Comparison of ENCODE assay signal across 8 mouse cellular contexts in the genomic region with DNA sequence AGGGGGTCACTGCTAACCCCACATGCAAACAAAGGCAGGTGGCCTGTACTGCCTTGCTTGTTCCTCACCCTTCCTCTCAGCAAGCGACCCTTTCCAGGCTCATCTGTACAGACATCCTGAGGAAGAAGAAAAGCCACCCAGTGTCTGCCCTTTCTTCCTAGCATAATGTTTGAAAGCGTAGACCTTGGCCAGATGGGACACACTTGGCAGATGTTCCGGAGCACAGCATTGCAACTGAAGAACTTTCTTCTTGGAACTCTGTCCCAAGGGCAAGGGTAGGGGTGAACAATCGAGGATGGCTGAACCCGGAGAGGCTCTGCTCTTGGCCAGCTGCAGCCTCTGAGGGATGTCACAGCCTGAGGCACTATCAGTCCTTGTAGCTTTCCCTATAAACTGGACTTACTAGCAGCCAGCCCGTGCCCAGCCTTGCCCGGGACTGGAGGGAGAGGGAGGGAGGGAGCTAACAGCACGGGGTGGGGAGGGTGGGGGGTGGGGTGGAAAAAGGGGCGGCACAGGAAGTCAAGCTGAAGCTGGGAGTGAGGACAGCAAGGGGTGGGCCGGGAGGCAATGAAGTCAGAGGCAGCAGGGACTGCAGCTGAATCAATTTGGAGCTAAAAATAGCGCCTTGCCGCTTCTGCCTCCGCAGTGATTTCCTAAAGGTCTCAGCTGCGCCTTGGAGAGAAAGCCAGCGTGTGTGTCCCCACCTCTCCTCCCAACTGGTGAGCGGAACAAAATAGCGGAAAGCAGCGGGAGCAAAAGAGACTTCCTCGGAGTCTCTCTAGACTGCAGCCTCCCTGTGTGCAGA.
DNase-seq lines count a peak whose midpoint lies in the region; ATAC-seq and TF ChIP-seq lines count a peak whose summit lies in the region.

No protein-coding gene starts in this region.

- TF ChIP-seq CTCF in liver, adult 2 months (IDR thresholded peaks at IDR 0.05; ENCODE audit: low read depth, low read length): no peak

- H3K79me2 ChIP-seq in liver, adult 2 months (ENCODE audit: control insufficient read depth, insufficient read depth, low read length): no peaks in the 10 kb centered on the region

- ATAC-seq in forebrain, embryonic 13.5 days: peak; percentile 96
- peak; percentile 99 for ATAC-seq in heart, embryonic 15.5 days (replicated peaks; ENCODE audit: insufficient number of reproducible peaks, insufficient read depth, low FRiP score, low read depth)
- ATAC-seq in neural tube, embryonic 11.5 days (ENCODE audit: insufficient read depth, low FRiP score, low TSS enrichment): peak; percentile 90

- no peak for TF ChIP-seq POLR2A in liver, adult 2 months (IDR thresholded peaks at IDR 0.05; ENCODE audit: extremely low read depth, insufficient read depth, low read length)

- H3K9ac ChIP-seq in forebrain, embryonic 13.5 days: peak overlapping the region; percentile 62
- peak overlapping the region; percentile 64 for H3K9ac ChIP-seq in heart, embryonic 15.5 days
- H3K9ac ChIP-seq in liver, adult 2 months (ENCODE audit: low read depth, low read length): peak overlapping the region; percentile 18; the same call in 1 of the 2 replicates
- H3K9ac ChIP-seq in neural tube, embryonic 11.5 days (ENCODE audit: low read length): peak overlapping the region; percentile 57

- H3K9me3 ChIP-seq in forebrain, embryonic 13.5 days (replicated peaks): no peaks in the 10 kb centered on the region
- H3K9me3 ChIP-seq in heart, embryonic 15.5 days (replicated peaks): no peaks in the 10 kb centered on the region
- no peaks in the 10 kb centered on the region for H3K9me3 ChIP-seq in neural tube, embryonic 11.5 days (ENCODE audit: control insufficient read depth, low read length)

- peak overlapping the region; percentile 79 for H3K27ac ChIP-seq in forebrain, embryonic 13.5 days
- H3K27ac ChIP-seq in heart, embryonic 15.5 days: peak overlapping the region; percentile 94
- H3K27ac ChIP-seq in liver, adult 2 months (replicated peaks; ENCODE audit: insufficient read depth, low read depth, low read length): peak overlapping the region; percentile 22; the same call in 1 of the 2 replicates
- peak overlapping the region; percentile 74 for H3K27ac ChIP-seq in neural tube, embryonic 11.5 days (ENCODE audit: low read depth, low read length)

- peak overlapping the region; percentile 35 for H3K4me3 ChIP-seq in forebrain, embryonic 13.5 days
- peak overlapping the region; percentile 54 for H3K4me3 ChIP-seq in heart, embryonic 15.5 days
- H3K4me3 ChIP-seq in liver, adult 2 months (ENCODE audit: insufficient read depth, low read depth, low read length): peak overlapping the region; percentile 9; the same call in 1 of the 2 replicates
- peak overlapping the region; percentile 27 for H3K4me3 ChIP-seq in neural tube, embryonic 11.5 days (ENCODE audit: low read depth, low read length)

- DNase-seq in thymus, postnatal 25 days: peak; percentile 1
- no peak for DNase-seq in thymus, postnatal 10 days (ENCODE audit: low spot score in 2 of 2)
- peak; percentile 74 for DNase-seq in kidney, postnatal 14 days
- DNase-seq in liver, adult 2 months (ENCODE audit: extremely low read depth, low read depth, low spot score): peak; percentile 34
- DNase-seq in neural tube, embryonic 11.5 days (ENCODE audit: low spot score): peak; percentile 69
- peak; percentile 48 for DNase-seq in urinary bladder, postnatal 14 days (ENCODE audit: low spot score)

- H3K36me3 ChIP-seq in forebrain, embryonic 13.5 days (ENCODE audit: poor library complexity, severe bottlenecking): no peaks in the 10 kb centered on the region
- H3K36me3 ChIP-seq in heart, embryonic 15.5 days: no peaks in the 10 kb centered on the region
- H3K36me3 ChIP-seq in liver, adult 2 months (ENCODE audit: control insufficient read depth, insufficient read depth, low read length): no peaks in the 10 kb centered on the region
- no peaks in the 10 kb centered on the region for H3K36me3 ChIP-seq in neural tube, embryonic 11.5 days (ENCODE audit: control insufficient read depth, insufficient read depth, low read length)

- peak overlapping the region; percentile 66 for H3K4me2 ChIP-seq in forebrain, embryonic 13.5 days
- H3K4me2 ChIP-seq in heart, embryonic 15.5 days: peak overlapping the region; percentile 78
- peak overlapping the region; percentile 52 for H3K4me2 ChIP-seq in neural tube, embryonic 11.5 days (ENCODE audit: low read depth)

- WGBS in forebrain, embryonic 13.5 days: 12% methylated on average over 19 of the region's 19 CpGs
- WGBS in heart, embryonic 15.5 days: 6% methylated on average over 19 of the region's 19 CpGs
- WGBS in liver, adult 2 months: 13% methylated on average over 19 of the region's 19 CpGs
- 12% methylated on average over 19 of the region's 19 CpGs for WGBS in neural tube, embryonic 11.5 days

- peaks cover 18% of the 10 kb centered on the region for H3K4me1 ChIP-seq in forebrain, embryonic 13.5 days
- H3K4me1 ChIP-seq in heart, embryonic 15.5 days (replicated peaks): peaks cover 11% of the 10 kb centered on the region
- no peaks in the 10 kb centered on the region for H3K4me1 ChIP-seq in liver, adult 2 months (ENCODE audit: control insufficient read depth, insufficient read depth, low read length)
- H3K4me1 ChIP-seq in neural tube, embryonic 11.5 days (ENCODE audit: control insufficient read depth, insufficient read depth, low read length): peaks cover 4% of the 10 kb centered on the region; the same call in 1 of the 2 replicates

- no peaks in the 10 kb centered on the region for H3K27me3 ChIP-seq in forebrain, embryonic 13.5 days
- H3K27me3 ChIP-seq in heart, embryonic 15.5 days: no peaks in the 10 kb centered on the region
- H3K27me3 ChIP-seq in liver, adult 2 months (ENCODE audit: control insufficient read depth, insufficient read depth, low read length): no peaks in the 10 kb centered on the region
- no peaks in the 10 kb centered on the region for H3K27me3 ChIP-seq in neural tube, embryonic 11.5 days (ENCODE audit: control insufficient read depth, insufficient read depth, low read length)

Comparison
In these comparisons a context has a peak if more than half of its experiments do, and no peak if none do; other contexts are left out.
1. DNase-seq: peak in thymus, postnatal 25 days (single experiment), kidney, postnatal 14 days (single experiment), liver, adult 2 months (single experiment), neural tube, embryonic 11.5 days (single experiment) and urinary bladder, postnatal 14 days (single experiment); none in thymus, postnatal 10 days (0 of 2).
2. H3K27ac ChIP-seq: peak in every context shown above with its lines; median percentile 94 in heart, embryonic 15.5 days; 79 in forebrain, embryonic 13.5 days; 74 in neural tube, embryonic 11.5 days; 22 in liver, adult 2 months.
3. Peak in every context shown above with its lines, with median percentiles within 50 percentile points of each other: ATAC-seq, H3K4me2 ChIP-seq, H3K4me3 ChIP-seq and H3K9ac ChIP-seq.